Mouse (Mus musculus) heart, postnatal 0 days (tissue): Measurements from ENCODE around the gene Wdpcp.

Experiments used
- CTCF ChIP-seq: IDR thresholded peaks from 2 replicates; pipeline ENCODE4 v1.5.1; 2016; ENCODE audit warnings: antibody characterized with exemption, control low read depth, low read depth
- EP300 ChIP-seq: IDR thresholded peaks from 2 replicates; pipeline ENCODE4 v1.6.1; 2016; ENCODE audit warnings: antibody characterized with exemption, low read depth

DNA sequence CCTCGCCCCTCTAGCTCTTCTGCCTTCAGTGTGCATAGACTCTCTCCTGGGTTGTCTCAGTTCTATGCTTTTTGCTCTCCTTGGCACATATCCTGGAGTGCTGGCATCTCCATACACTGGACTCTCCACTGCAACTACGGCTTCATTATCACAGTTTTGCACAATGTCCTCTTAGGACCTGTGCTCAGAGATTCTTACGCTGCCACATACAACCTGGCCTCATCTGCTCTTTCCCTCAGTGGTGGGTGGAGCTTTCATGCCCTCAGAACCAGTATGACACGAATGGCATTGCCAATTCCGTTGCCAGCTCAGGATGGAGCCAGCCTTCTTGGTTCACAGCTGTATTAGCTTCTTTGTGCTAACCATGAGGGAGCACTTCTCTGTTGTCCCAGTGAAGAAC, 29.3 kb upstream of the Wdpcp start:
- TF ChIP-seq CTCF (no peak), EP300 (no peak)
